Mouse (Mus musculus): ENCODE results near the gene 4933425L06Rik. TPM values are rescaled to one million over a fixed set of nuclear protein-coding genes. Genes with fewer than 3 reads are reported as not detected.

Gene 4933425L06Rik
- total RNA-seq, 2 experiments from 2014 or later = not detected

DNA sequence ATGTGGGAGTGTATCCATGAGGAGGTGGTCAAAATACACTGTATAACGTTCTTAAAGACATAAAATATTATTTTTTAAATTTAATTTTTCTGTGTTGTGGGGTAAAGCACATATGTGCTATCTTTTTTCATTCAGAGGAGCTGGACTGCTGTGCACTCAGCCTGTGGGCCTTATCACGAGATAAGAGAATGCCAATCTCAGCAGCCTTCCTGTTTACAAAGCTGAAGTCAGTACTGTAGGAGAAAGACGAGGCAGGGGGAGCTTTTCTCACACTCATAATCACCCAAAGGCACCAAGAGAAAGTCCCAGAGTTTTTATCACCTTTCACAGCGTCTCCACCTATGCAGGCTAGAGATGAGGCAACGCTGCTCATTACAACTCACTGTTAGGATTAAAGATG, 52.5 kb downstream of the 4933425L06Rik start:
- DNase-seq = no peak

- no peak for DNase-seq
Measured at GRCm38 (mm10) chr13:105139881-105140280, 58.0 kb downstream of the 4933425L06Rik start.

DNA sequence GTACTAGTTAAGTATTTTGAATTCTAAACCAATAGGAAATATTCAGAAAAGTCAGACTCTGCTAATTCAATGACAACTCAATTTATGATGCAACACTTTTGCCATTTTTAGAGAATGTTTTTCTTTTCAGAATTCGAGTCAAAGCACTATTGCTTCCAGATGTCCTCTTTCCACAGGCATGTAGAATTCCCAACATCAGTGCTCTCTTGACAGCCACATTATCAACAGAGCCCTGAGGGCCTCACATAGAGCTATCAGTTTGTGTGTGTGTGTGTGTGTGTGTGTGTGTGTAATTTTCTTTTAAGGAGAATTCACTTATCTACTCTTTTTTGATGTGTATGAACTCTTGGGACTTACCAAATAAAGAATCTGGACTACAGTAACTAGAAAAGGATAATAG, 64.9 kb downstream of the 4933425L06Rik start:
- no peak for DNase-seq

DNA sequence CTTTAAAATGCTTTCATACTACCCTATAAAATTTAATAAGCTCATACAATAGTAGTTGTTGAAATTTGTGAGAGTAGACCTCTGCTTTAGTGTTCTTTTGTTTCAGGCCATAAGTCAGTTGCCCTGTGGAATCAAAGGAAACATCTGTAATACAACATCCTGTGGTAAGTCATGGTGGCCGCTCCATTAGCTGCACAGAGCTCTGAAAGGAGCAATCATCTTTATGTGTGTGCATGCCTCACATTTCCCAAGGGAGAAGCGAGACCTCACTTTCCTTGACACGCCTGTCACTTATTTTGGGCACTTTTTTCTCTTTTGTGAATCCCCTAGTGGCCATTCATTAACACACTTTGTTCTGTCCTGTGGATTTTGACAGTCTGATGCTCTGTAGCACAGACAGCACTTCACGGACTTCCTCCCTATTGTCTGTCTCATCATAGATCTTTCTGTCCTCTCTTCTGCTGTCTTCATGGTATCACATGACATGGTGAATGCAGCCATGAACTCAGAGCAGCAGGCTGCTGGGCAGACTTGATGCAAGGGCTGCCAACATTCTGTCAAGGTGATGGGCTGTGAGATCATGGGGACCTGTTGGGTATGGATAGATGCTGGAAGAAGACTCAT, 66.0 kb downstream of the 4933425L06Rik start:
- DNase-seq = no peak

DNA sequence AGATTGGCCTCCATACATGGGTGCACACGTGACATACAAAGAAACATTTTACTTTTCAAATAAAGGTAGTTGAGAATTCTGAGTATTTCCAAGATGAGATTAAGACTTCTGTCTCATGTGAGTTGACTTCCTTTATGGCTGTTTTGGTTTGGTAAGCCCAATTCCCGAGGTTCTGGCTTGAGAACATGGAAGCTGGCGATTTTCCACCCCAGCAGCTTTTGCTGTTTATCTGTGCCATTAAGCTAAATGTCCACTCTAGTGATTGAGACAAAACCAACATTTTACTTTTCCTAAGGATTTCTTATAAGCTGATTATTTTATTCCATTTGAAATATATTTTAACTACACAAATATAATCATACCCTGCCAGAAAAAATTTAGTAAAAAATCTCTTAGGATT, 68.1 kb downstream of the 4933425L06Rik start:
- DNase-seq = no peak

GRCm38 (mm10) chr13:105153955-105154354, 72.0 kb downstream of the 4933425L06Rik start:
- no peak for DNase-seq

- no peak for DNase-seq
Measured at GRCm38 (mm10) chr13:105165441-105165840, 83.5 kb downstream of the 4933425L06Rik start.

Other genes starting within 250 kb of the 4933425L06Rik start
- gene Shisal2b, start 218.2 kb upstream of the 4933425L06Rik start, total RNA-seq (2021) = not detected
- 1 to 10 TPM; 6.1 to 7.0 TPM for gene Rgs7bp, start 27.2 kb upstream of the 4933425L06Rik start, total RNA-seq (2021)
- gene Rnf180, start 212.7 kb downstream of the 4933425L06Rik start, total RNA-seq (2021) = 1 to 10 TPM; 2.3 TPM